Mouse (Mus musculus) heart, adult 2 months (tissue): ENCODE measurements at regions not wholly inside any gene's neighbourhood (a gene's known extent, or its start where the extent isn't known, plus 50 kb on each side); places are given as distances from the start of the nearest gene placed in this dataset.
A peak's percentile ranks its signal among the peaks of the same experiment; 100 is the strongest.

ENCODE experiments used
- CTCF ChIP-seq: fragments of 200-600 bp; IDR thresholded peaks from 2 replicates; pipeline ENCODE4 v1.8.1; 2022; ENCODE audit warnings: antibody characterized with exemption, mild to moderate bottlenecking, moderate library complexity
- EP300 ChIP-seq: fragments of 200-500 bp; IDR thresholded peaks from 2 replicates; pipeline ENCODE4 v1.6.1; 2011; ENCODE audit warnings: low read depth, low read length, control low read depth; ENCODE audit not compliant: insufficient read depth
- POLR2A ChIP-seq: fragments of 200-500 bp; IDR thresholded peaks from 2 replicates; pipeline ENCODE4 v1.6.1; 2011; ENCODE audit warnings: mild to moderate bottlenecking, low read depth, low read length, control low read depth; ENCODE audit not compliant: insufficient read depth

DNA sequence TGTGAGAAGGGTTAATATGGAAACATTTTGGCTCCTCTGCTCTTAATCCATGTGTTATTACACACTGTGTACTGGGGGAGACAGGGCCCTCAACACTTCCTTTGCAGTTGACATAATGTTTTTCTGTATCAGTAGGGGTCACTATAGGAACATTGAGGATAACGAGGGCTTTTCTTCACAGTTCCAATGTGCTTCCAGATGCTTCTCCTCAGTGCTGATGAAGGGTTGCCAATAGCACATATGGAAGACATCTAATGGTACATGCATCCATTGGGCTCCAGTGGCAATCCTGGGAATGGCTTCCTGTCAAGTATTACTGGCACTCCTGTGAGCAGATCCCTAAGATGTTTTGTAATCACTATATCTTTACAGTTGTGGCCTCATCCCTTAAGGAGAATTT, 62.1 kb downstream of the Naa11 start:
- TF ChIP-seq CTCF (peak; percentile 45), POLR2A (no peak), EP300 (no peak)
